Comparison of ENCODE assay signal across 8 mouse cellular contexts in genomic region chr14:16200969-16201638, GRCm38 (mm10). TPM values are rescaled to one million over a fixed set of nuclear protein-coding genes. Genes with fewer than 3 reads are reported as not detected.
DNase-seq lines count a peak whose midpoint lies in the region; ATAC-seq lines count a peak whose summit lies in the region.

No protein-coding gene starts in this region.

- intact Hi-C loops in heart, postnatal 36 days (cut with DNase I) = no loop called here

- no peaks in the 10 kb centered on the region for H3K9me3 ChIP-seq in heart, embryonic 14.5 days (ENCODE audit: control insufficient read depth, low read length)

- peaks cover 6 to 15% of the 10 kb centered on the region in 2 experiments for H3K4me1 ChIP-seq in heart, embryonic 14.5 days (ENCODE audit: control insufficient read depth in 2 of 2, insufficient read depth in 2 of 2, low read length in 2 of 2)

- no peak for ATAC-seq in heart, embryonic 14.5 days (ENCODE audit: insufficient number of reproducible peaks, insufficient read depth, low FRiP score, low read depth)

- DNase-seq in heart, postnatal 36 days = no peak
- peak; percentile 82 for DNase-seq in cerebellum, adult 11-12 months
- DNase-seq in frontal cortex, adult 2 months (ENCODE audit: extremely low spot score in 1 of 2, low spot score in 1 of 2) = peak; percentile 33 to 61
- DNase-seq in kidney, postnatal 25 days = peak; percentile 48 to 49
- peak; percentile 71 for DNase-seq in mesoderm, embryonic 11.5 days (ENCODE audit: low read depth, low spot score)
- peak; percentile 53 for DNase-seq in testis, postnatal 10 days (ENCODE audit: low spot score)
- no peak for DNase-seq in B cell, adult 2 months

- H3K4me3 ChIP-seq in heart, embryonic 14.5 days (ENCODE audit: control insufficient read depth in 1 of 2, insufficient read depth in 1 of 2, low read depth in 1 of 2, low read length in 2 of 2) = no peak overlapping the region

- H3K27me3 ChIP-seq in heart, embryonic 14.5 days (ENCODE audit: control insufficient read depth, insufficient read depth, low read length) = no peaks in the 10 kb centered on the region

- H3K36me3 ChIP-seq in heart, embryonic 14.5 days (ENCODE audit: control insufficient read depth, insufficient read depth, low read length) = no peaks in the 10 kb centered on the region

- 39% methylated on average over 8 of the region's 8 CpGs for WGBS in heart, embryonic 14.5 days

- peak overlapping the region; percentile 47 for H3K9ac ChIP-seq in heart, embryonic 14.5 days (ENCODE audit: low read length)

- peak overlapping the region; percentile 37 for H3K4me2 ChIP-seq in heart, embryonic 14.5 days (ENCODE audit: low read length)

- peak overlapping the region in 1 of 2 experiments; percentile 49; a peak in 2 of 4 replicates for H3K27ac ChIP-seq in heart, embryonic 14.5 days (replicated peaks in 1 of 2; ENCODE audit: control insufficient read depth in 1 of 2, insufficient read depth in 1 of 2, low read depth in 2 of 2, low read length in 2 of 2)

RNA-seq across cellular contexts. Expression of gene Ngly1, which starts 48.0 kb away (rescaled TPM):
- 26.6 and 27.0 TPM in 2 replicates for polyA plus RNA-seq in heart, embryonic 14.5 days (2014; fragmentation: Nextera tagmentation; extraction: Ambion mirVana)
- 10 to 100 TPM; 36.7 to 37.1 TPM for total RNA-seq in heart, postnatal 36 days (2021)
- 16.6 and 16.7 TPM in 2 replicates for polyA plus RNA-seq in frontal cortex, adult 2 months (2012; rRNA removed)

RNA-seq across cellular contexts. Expression of gene Oxsm, which starts 48.5 kb away (rescaled TPM):
- 2.3 TPM in 2 replicates for polyA plus RNA-seq in heart, embryonic 14.5 days (2014; fragmentation: Nextera tagmentation; extraction: Ambion mirVana)
- total RNA-seq in heart, postnatal 36 days (2021) = 10 to 100 TPM; 22.0 to 22.9 TPM
- 5.5 and 5.6 TPM in 2 replicates for polyA plus RNA-seq in frontal cortex, adult 2 months (2012; rRNA removed)

Comparison
In these comparisons a context has a peak if more than half of its experiments do, and no peak if none do; other contexts are left out.
1. DNase-seq: peak in cerebellum, adult 11-12 months (single experiment), frontal cortex, adult 2 months (2 of 2), kidney, postnatal 25 days (2 of 2), mesoderm, embryonic 11.5 days (single experiment) and testis, postnatal 10 days (single experiment); none in heart, postnatal 36 days (0 of 2) and B cell, adult 2 months (0 of 2).